Mouse (Mus musculus) limb, embryonic 10.5 days (tissue): Measurements from ENCODE around the gene Tulp1. TPM values are rescaled to one million over a fixed set of nuclear protein-coding genes. Genes with fewer than 3 reads are reported as not detected.
"Not testable (repeated sequence)": the region's sequence is repeated elsewhere in the genome, so short reads cannot be mapped to it uniquely, and the experiment has no call there.

Experiments used
- DNase-seq: peaks from one replicate; pipeline ENCODE4 v3.0.0-alpha.2; 2017; ENCODE audit warnings: low spot score
- H3K27ac ChIP-seq: fragments of 300-500 bp; sonication (generic); 2 replicates; pipeline ENCODE4 v1.5.1; 2016; ENCODE audit warnings: mild to moderate bottlenecking
- H3K27me3 ChIP-seq: fragments of 300-500 bp; sonication (generic); 2 replicates; pipeline ENCODE4 v1.6.1; 2016; ENCODE audit warnings: low read depth, mild to moderate bottlenecking; ENCODE audit not compliant: poor library complexity, severe bottlenecking
- H3K36me3 ChIP-seq: fragments of 300-500 bp; sonication (generic); 2 replicates; pipeline ENCODE4 v1.6.1; 2016; ENCODE audit warnings: mild to moderate bottlenecking, moderate library complexity
- H3K4me1 ChIP-seq: fragments of 300-500 bp; sonication (generic); 2 replicates; pipeline ENCODE4 v1.6.1; 2016
- H3K4me3 ChIP-seq: fragments of 300-500 bp; sonication (generic); 2 replicates; pipeline ENCODE4 v1.5.1; 2016; ENCODE audit warnings: mild to moderate bottlenecking, moderate library complexity
- H3K9me3 ChIP-seq: fragments of 300-500 bp; sonication (generic); replicated peaks from 2 replicates; pipeline ENCODE4 v1.6.1; 2016; ENCODE audit warnings: mild to moderate bottlenecking
- WGBS: fragments of 180-500 bp; shearing (Covaris S2); methylation state at CpG from one replicate; pipeline ENCODE4 v1.1.7; 2016; 5-methylcytosine and 5-hydroxymethylcytosine counted together
- polyA plus RNA-seq: library from polyadenylated mRNA; unstranded; fragments of >200 nt; fragmentation: Nextera tagmentation; extraction: Ambion mirVana; gene quantifications from 2 replicates; pipeline ENCODE4 v1.2.1, GENCODE M21; 2016

Gene Tulp1
- polyA plus RNA-seq, 1 experiment from 2014 or later: 4.1 TPM

GRCm38 (mm10) chr17:28360531-28361277, 4.3 kb downstream of the Tulp1 start:
- DNase-seq: no peak
- H3K36me3 ChIP-seq: no peaks in the 10 kb centered on the region
- 75% methylated on average over 9 of the region's 9 CpGs for WGBS
- no peaks in the 10 kb centered on the region for H3K9me3 ChIP-seq
- H3K27me3 ChIP-seq: peaks cover 89% of the 10 kb centered on the region
- peaks cover 49% of the 10 kb centered on the region for H3K4me1 ChIP-seq
- H3K27ac ChIP-seq: no peak overlapping the region
- H3K4me3 ChIP-seq: no peak overlapping the region

- 13% methylated on average over 24 of the region's 24 CpGs for WGBS
- H3K4me3 ChIP-seq, H3K36me3 ChIP-seq, H3K9me3 ChIP-seq, H3K27ac ChIP-seq, DNase-seq: not testable (repeated sequence)
- H3K27me3 ChIP-seq: peaks cover 70% of the 10 kb centered on the region
- H3K4me1 ChIP-seq: peaks cover 32% of the 10 kb centered on the region
These were observed 6.3 kb downstream of the Tulp1 start for GRCm38 (mm10) chr17:28358576-28359261.

- DNase-seq: no peak
- H3K9me3 ChIP-seq: no peaks in the 10 kb centered on the region
- no peak overlapping the region for H3K4me3 ChIP-seq
- peaks cover 35% of the 10 kb centered on the region for H3K4me1 ChIP-seq
- 89% methylated on average over 12 of the region's 12 CpGs for whole genome bisulfite sequencing
- H3K36me3 ChIP-seq: no peaks in the 10 kb centered on the region
- H3K27ac ChIP-seq: no peak overlapping the region
- H3K27me3 ChIP-seq: peaks cover 49% of the 10 kb centered on the region
These were observed 9.2 kb downstream of the Tulp1 start for GRCm38 (mm10) chr17:28355871-28356270.

GRCm38 (mm10) chr17:28352018-28352417, 13.0 kb downstream of the Tulp1 start:
- no peaks in the 10 kb centered on the region for H3K36me3 ChIP-seq
- peak overlapping the region; percentile 86 for H3K4me3 ChIP-seq
- peak overlapping the region; percentile 96 for H3K27ac ChIP-seq
- no peaks in the 10 kb centered on the region for H3K9me3 ChIP-seq
- no peak for DNase-seq
- peaks cover 19% of the 10 kb centered on the region for H3K27me3 ChIP-seq
- peaks cover 52% of the 10 kb centered on the region for H3K4me1 ChIP-seq
- 4% methylated on average over 11 of the region's 11 CpGs for WGBS

- Histone ChIP-seq H3K36me3 (no peaks in the 10 kb centered on the region), H3K4me1 (peaks cover 58% of the 10 kb centered on the region), H3K27me3 (peaks cover 17% of the 10 kb centered on the region), H3K27ac (peak overlapping the region; percentile 96), H3K9me3 (no peaks in the 10 kb centered on the region), H3K4me3 (peak overlapping the region; percentile 86)
- no peak for DNase-seq
- WGBS: under 1% methylated on average over 29 of the region's 29 CpGs
These were observed 13.6 kb downstream of the Tulp1 start for GRCm38 (mm10) chr17:28351353-28351890.

GRCm38 (mm10) chr17:28350466-28351352, 14.3 kb downstream of the Tulp1 start, which contains the start of gene Tead3:
Gene Tead3, minus strand, starts transcription at chr17:28350817.
- H3K4me3 ChIP-seq: peak within 1 kb of the TSS; percentile 86
- no peaks in the 10 kb centered on the region for H3K9me3 ChIP-seq
- H3K27me3 ChIP-seq: peaks cover 17% of the 10 kb centered on the region
- H3K27ac ChIP-seq: peak within 1 kb of the TSS; percentile 96
- peak; percentile 93 for DNase-seq
- WGBS: under 1% methylated on average over 61 of the region's 73 CpGs
- no peaks in the 10 kb centered on the region for H3K36me3 ChIP-seq
- H3K4me1 ChIP-seq: peaks cover 65% of the 10 kb centered on the region

- Histone ChIP-seq H3K9me3 (no peaks in the 10 kb centered on the region), H3K4me3 (peak overlapping the region; percentile 86), H3K36me3 (no peaks in the 10 kb centered on the region), H3K4me1 (peaks cover 73% of the 10 kb centered on the region), H3K27ac (peak overlapping the region; percentile 96), H3K27me3 (peaks cover 17% of the 10 kb centered on the region)
- DNase-seq: peak; percentile 69
- under 1% methylated on average over 54 of the region's 54 CpGs for WGBS
These were observed 15.0 kb downstream of the Tulp1 start for GRCm38 (mm10) chr17:28349901-28350465.

GRCm38 (mm10) chr17:28349264-28349880, 15.7 kb downstream of the Tulp1 start:
- peak; percentile 51 for DNase-seq
- H3K27ac ChIP-seq: peak overlapping the region; percentile 96
- peak overlapping the region; percentile 86 for H3K4me3 ChIP-seq
- H3K9me3 ChIP-seq: no peaks in the 10 kb centered on the region
- H3K36me3 ChIP-seq: no peaks in the 10 kb centered on the region
- H3K4me1 ChIP-seq: peaks cover 79% of the 10 kb centered on the region
- H3K27me3 ChIP-seq: peaks cover 17% of the 10 kb centered on the region
- WGBS: 11% methylated on average over 13 of the region's 13 CpGs

- H3K27me3 ChIP-seq: peaks cover 11% of the 10 kb centered on the region; the same call in 1 of the 2 replicates
- H3K4me1 ChIP-seq: peaks cover 90% of the 10 kb centered on the region
- H3K36me3 ChIP-seq: no peaks in the 10 kb centered on the region
- 55% methylated on average over 6 of the region's 6 CpGs for WGBS
- DNase-seq: no peak
- peak overlapping the region; percentile 96 for H3K27ac ChIP-seq
- H3K4me3 ChIP-seq: peak overlapping the region; percentile 86
- no peaks in the 10 kb centered on the region for H3K9me3 ChIP-seq
These were observed 16.8 kb downstream of the Tulp1 start for GRCm38 (mm10) chr17:28348211-28348610.

- Histone ChIP-seq H3K27ac (no peak overlapping the region), H3K9me3 (no peaks in the 10 kb centered on the region), H3K4me3 (no peak overlapping the region), H3K36me3 (no peaks in the 10 kb centered on the region), H3K4me1 (peaks cover 93% of the 10 kb centered on the region), H3K27me3 (peaks cover 9% of the 10 kb centered on the region; the same call in 1 of the 2 replicates)
- DNase-seq: no peak
- WGBS: 86% methylated on average over 10 of the region's 10 CpGs
These were observed 17.7 kb downstream of the Tulp1 start for GRCm38 (mm10) chr17:28347327-28347726.

- H3K4me3 ChIP-seq: peak overlapping the region; percentile 41
- no peaks in the 10 kb centered on the region for H3K9me3 ChIP-seq
- H3K4me1 ChIP-seq: peaks cover 93% of the 10 kb centered on the region
- H3K27me3 ChIP-seq: 0 out of 2 replicates have a peak, but pooled peaks cover 9% of the 10 kb centered on the region
- H3K27ac ChIP-seq: peak overlapping the region; percentile 84
- WGBS: 4% methylated on average over 10 of the region's 10 CpGs
- peak; percentile 68 for DNase-seq
- H3K36me3 ChIP-seq: peaks cover 6% of the 10 kb centered on the region
These were observed 19.1 kb downstream of the Tulp1 start for GRCm38 (mm10) chr17:28345882-28346281.
